Mouse (Mus musculus) right cerebral cortex, adult 2 months (tissue): ENCODE data around the gene Gnb1.
"Not testable (repeated sequence)": the region's sequence is repeated elsewhere in the genome, so short reads cannot be mapped to it uniquely, and the experiment has no call there.

Experiments used
- DNase-seq, 2 experiments: peaks; one replicate each; pipeline ENCODE4 v3.0.0; 2021 to 2022; ENCODE audit warnings: low spot score in 2 of 2

The Gnb1 gene

GRCm38 (mm10) chr4:155490990-155491504, at the start of gene Gnb1:
TSS of gene Gnb1 (plus strand) at chr4:155491361.
- DNase-seq = peak; percentile 90 to 92

GRCm38 (mm10) chr4:155442808-155443207, 48.4 kb upstream of the Gnb1 start:
- DNase-seq = no peak

- DNase-seq = no peak
Observed at GRCm38 (mm10) chr4:155451597-155451996, 39.6 kb upstream of the Gnb1 start.

GRCm38 (mm10) chr4:155458575-155458974, 32.6 kb upstream of the Gnb1 start:
- no peak for DNase-seq

GRCm38 (mm10) chr4:155463050-155463449, 28.1 kb upstream of the Gnb1 start:
- DNase-seq = no peak

GRCm38 (mm10) chr4:155463611-155464010, 27.6 kb upstream of the Gnb1 start:
- DNase-seq = no peak

GRCm38 (mm10) chr4:155464061-155464460, 27.1 kb upstream of the Gnb1 start:
- no peak for DNase-seq

GRCm38 (mm10) chr4:155465607-155466006, 25.6 kb upstream of the Gnb1 start:
- no peak for DNase-seq

GRCm38 (mm10) chr4:155466080-155466479, 25.1 kb upstream of the Gnb1 start:
- DNase-seq = no peak

- no peak for DNase-seq
Observed at GRCm38 (mm10) chr4:155467237-155468010, 23.7 kb upstream of the Gnb1 start.

- no peak for DNase-seq
Observed at GRCm38 (mm10) chr4:155468952-155469351, 22.2 kb upstream of the Gnb1 start, which contains the start of gene Tmem52. TSS of gene Tmem52 (plus strand) at chr4:155469114.

- DNase-seq = no peak
Observed at GRCm38 (mm10) chr4:155469590-155470262, 21.4 kb upstream of the Gnb1 start.

GRCm38 (mm10) chr4:155470263-155470953, 20.8 kb upstream of the Gnb1 start:
- DNase-seq = no peak

- no peak for DNase-seq
Observed at GRCm38 (mm10) chr4:155470997-155471396, 20.2 kb upstream of the Gnb1 start.

- no peak for DNase-seq
Observed at GRCm38 (mm10) chr4:155471406-155471805, 19.8 kb upstream of the Gnb1 start.

GRCm38 (mm10) chr4:155472716-155473290, 18.4 kb upstream of the Gnb1 start:
- no peak for DNase-seq

GRCm38 (mm10) chr4:155473319-155473718, 17.8 kb upstream of the Gnb1 start:
- no peak for DNase-seq

- not testable (repeated sequence) for DNase-seq
Observed at GRCm38 (mm10) chr4:155473796-155474195, 17.4 kb upstream of the Gnb1 start.

GRCm38 (mm10) chr4:155481381-155482124, 9.6 kb upstream of the Gnb1 start:
- peak; percentile 68 to 77 for DNase-seq

- no peak for DNase-seq
Observed at GRCm38 (mm10) chr4:155482125-155482480, 9.1 kb upstream of the Gnb1 start.
